Mouse (Mus musculus) hindbrain, embryonic 16.5 days (tissue): ENCODE results near the gene R3hdm2. TPM values are rescaled to one million over a fixed set of nuclear protein-coding genes. Genes with fewer than 3 reads are reported as not detected.

ENCODE experiments used
- ATAC-seq: fragments of 200-750 bp; cut with Nextera tagmentation; 2 replicates; pipeline ENCODE4 v1.8.0; 2017; ENCODE audit warnings: moderate TSS enrichment, moderate library complexity
- H3K27ac ChIP-seq: fragments of 300-500 bp; sonication (generic); 2 replicates; pipeline ENCODE4 v1.5.1; 2014; ENCODE audit warnings: low read depth, mild to moderate bottlenecking, control low read depth, low read length, moderate library complexity
- H3K27me3 ChIP-seq: fragments of 300-500 bp; sonication (generic); replicated peaks from 2 replicates; pipeline ENCODE4 v1.6.1; 2014; ENCODE audit warnings: low read length; ENCODE audit not compliant: control insufficient read depth, insufficient read depth
- H3K36me3 ChIP-seq: fragments of 300-500 bp; sonication (generic); 2 replicates; pipeline ENCODE4 v1.6.1; 2014; ENCODE audit warnings: mild to moderate bottlenecking, low read length, moderate library complexity, mixed read lengths; ENCODE audit not compliant: control insufficient read depth, insufficient read depth
- H3K4me1 ChIP-seq: fragments of 300-500 bp; sonication (generic); 2 replicates; pipeline ENCODE4 v1.6.1; 2014; ENCODE audit warnings: low read depth, low read length; ENCODE audit not compliant: control insufficient read depth, insufficient read depth
- H3K4me2 ChIP-seq: fragments of 300-500 bp; sonication (generic); 2 replicates; pipeline ENCODE4 v1.6.1; 2014; ENCODE audit warnings: mild to moderate bottlenecking, low read length, control low read depth, moderate library complexity
- H3K4me3 ChIP-seq: fragments of 300-500 bp; sonication (generic); 2 replicates; pipeline ENCODE4 v1.5.1; 2014; ENCODE audit warnings: mild to moderate bottlenecking, low read length, control low read depth, moderate library complexity
- H3K9ac ChIP-seq: fragments of 300-500 bp; sonication (generic); 2 replicates; pipeline ENCODE4 v1.6.1; 2014; ENCODE audit warnings: low read depth, mild to moderate bottlenecking, control low read depth, low read length, moderate library complexity
- H3K9me3 ChIP-seq: fragments of 300-500 bp; sonication (generic); 2 replicates; pipeline ENCODE4 v1.6.1; 2014; ENCODE audit warnings: mild to moderate bottlenecking, low read length, moderate library complexity; ENCODE audit not compliant: control insufficient read depth
- WGBS: fragments of 180-500 bp; shearing (Covaris S2); extraction: QIAGEN DNeasy Blood & Tissue Kit; methylation state at CpG from one replicate; pipeline ENCODE4 v1.1.7; 2014; 5-methylcytosine and 5-hydroxymethylcytosine counted together
- polyA plus RNA-seq: library from polyadenylated mRNA; unstranded; fragments of >200 nt; fragmentation: Nextera tagmentation; extraction: Ambion mirVana; gene quantifications from 2 replicates; pipeline ENCODE4 v1.2.1, GENCODE M21; 2015

The R3hdm2 gene
- polyA plus RNA-seq, 1 experiment from 2014 or later: 34.0 TPM

DNA sequence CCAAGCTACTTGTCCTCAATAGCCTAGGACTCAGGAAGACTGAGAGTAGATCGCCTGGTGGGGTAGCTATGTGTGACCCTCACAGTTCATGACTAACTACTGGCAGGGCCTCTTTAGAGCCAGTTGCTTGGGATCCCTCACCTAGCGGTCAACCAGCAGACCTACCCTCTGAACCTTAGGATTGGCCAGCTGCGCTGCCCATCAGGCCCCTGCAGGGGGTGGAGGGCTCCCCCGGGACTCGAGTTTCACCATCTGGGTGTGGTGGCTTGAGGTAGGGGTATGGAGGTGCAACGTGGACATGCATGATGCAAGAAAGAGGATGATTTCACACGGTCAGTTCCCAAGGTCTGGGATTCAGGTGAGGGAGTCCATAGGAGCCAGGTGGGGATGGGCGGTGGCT lies 28.4 kb upstream of the R3hdm2 start:
- Histone ChIP-seq H3K9ac (no peak overlapping the region), H3K4me1 (no peaks in the 10 kb centered on the region), H3K27me3 (0 out of 2 replicates have a peak, but pooled peaks cover 2% of the 10 kb centered on the region), H3K36me3 (no peaks in the 10 kb centered on the region), H3K4me3 (no peak overlapping the region), H3K4me2 (no peak overlapping the region), H3K9me3 (no peaks in the 10 kb centered on the region), H3K27ac (no peak overlapping the region)
- no peak for ATAC-seq
- 83% methylated on average over 8 of the region's 8 CpGs for WGBS

DNA sequence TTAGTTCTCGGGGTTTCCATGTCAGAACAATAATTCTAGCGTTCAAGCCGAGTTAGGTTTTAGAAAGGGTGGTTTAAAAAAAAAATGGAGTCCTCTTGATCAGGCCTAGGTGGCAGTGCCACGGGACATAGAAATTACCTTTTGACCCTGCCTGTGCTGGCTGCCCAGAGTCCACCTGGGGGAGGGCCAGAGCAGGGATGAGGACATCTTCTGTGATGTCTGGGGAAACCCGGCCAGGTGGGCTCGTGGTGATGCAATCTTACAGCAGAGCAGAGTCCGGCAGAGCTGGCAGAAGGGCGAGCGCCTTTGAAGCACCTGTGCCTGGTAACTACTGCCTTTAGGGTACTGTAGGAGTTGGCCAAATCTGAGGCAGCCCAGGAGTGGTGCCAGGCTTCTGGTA lies 27.9 kb upstream of the R3hdm2 start:
- Histone ChIP-seq H3K4me2 (no peak overlapping the region), H3K4me1 (no peaks in the 10 kb centered on the region), H3K9ac (no peak overlapping the region), H3K27me3 (0 out of 2 replicates have a peak, but pooled peaks cover 2% of the 10 kb centered on the region), H3K9me3 (no peaks in the 10 kb centered on the region), H3K4me3 (no peak overlapping the region), H3K27ac (no peak overlapping the region), H3K36me3 (no peaks in the 10 kb centered on the region)
- no peak for ATAC-seq
- WGBS: 90% methylated on average over 9 of the region's 9 CpGs

DNA sequence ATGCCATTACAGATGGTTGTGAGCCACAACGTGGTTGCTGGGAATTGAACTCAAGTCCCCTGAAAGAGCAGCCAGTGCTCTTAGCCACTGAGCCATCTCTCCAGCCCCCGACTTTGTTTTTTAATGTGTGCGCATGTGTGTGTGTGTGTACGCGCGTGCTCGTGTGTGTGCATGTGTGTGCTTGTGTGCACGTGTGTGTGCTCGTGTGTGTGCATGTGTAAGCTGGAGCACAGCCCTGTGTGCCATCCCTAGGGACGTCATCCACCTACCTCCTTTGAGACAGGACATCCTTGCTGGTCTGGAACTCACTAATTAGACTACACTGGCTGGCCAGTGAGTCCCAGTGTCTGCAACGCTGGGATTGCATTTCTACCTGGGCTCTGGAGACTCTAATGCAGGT lies 27.4 kb upstream of the R3hdm2 start:
- no peaks in the 10 kb centered on the region for H3K4me1 ChIP-seq
- H3K9ac ChIP-seq: no peak overlapping the region
- 0 out of 2 replicates have a peak, but pooled peaks cover 2% of the 10 kb centered on the region for H3K27me3 ChIP-seq
- H3K4me3 ChIP-seq: no peak overlapping the region
- WGBS: 92% methylated on average over 11 of the region's 11 CpGs
- no peak overlapping the region for H3K27ac ChIP-seq
- no peaks in the 10 kb centered on the region for H3K9me3 ChIP-seq
- no peak overlapping the region for H3K4me2 ChIP-seq
- no peaks in the 10 kb centered on the region for H3K36me3 ChIP-seq
- no peak for ATAC-seq

DNA sequence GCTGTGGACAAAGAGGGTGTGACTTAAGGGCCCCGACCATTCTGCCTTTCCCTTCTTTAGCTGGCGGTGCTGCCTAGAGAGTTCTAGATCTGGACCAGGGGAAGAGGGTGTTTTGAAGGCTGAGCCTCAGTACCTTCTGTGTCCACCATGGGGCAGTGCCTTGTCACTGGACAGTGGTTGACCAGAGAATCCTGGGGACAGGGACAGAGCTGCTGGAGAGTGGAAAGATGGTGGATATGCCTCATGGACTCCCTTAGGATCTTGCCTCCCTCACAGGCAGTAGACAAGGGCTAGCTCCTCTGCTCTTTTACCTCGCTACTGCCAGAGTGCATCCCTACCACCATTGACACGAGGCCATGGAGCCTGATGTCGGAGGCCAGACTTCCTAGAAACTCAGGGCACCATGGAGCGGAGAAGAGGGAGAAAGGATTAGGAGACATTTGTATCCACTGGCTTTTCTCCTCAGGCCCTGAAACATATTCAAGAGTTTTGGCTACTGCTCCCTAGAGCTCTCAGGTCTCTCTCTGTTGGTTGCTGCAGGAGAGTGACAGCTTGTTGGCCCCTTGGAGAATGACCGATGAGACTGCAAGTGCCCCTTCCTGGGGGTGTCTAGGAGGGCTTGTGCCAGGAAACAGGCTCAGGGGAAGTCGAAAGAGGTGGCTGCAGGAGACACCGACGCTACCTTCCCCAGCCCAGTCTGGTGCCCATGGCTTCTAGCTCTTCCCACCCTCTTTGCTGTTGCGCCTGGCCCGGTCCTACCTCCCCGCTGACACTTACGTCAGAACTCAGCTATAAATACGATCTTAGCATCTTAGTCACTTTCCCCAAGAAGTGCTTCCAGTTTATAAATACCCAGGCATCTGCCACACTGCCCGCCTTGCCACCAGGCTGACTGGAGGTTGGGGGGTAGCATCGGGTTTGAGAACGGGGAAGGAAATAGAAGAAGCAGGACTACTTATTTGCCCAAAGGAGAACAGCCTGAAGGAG lies 25.9 kb upstream of the R3hdm2 start, which contains the start of gene Inhbe:
Gene Inhbe, minus strand, starts transcription at position 503 of the 987 bp plus-strand sequence.
- Histone ChIP-seq H3K36me3 (no peaks in the 10 kb centered on the region), H3K4me3 (no peak within 1 kb of the TSS), H3K9me3 (no peaks in the 10 kb centered on the region), H3K9ac (no peak within 1 kb of the TSS), H3K27ac (no peak within 1 kb of the TSS), H3K4me1 (no peaks in the 10 kb centered on the region), H3K27me3 (0 out of 2 replicates have a peak, but pooled peaks cover 2% of the 10 kb centered on the region), H3K4me2 (no peak within 1 kb of the TSS)
- no peak for ATAC-seq
- WGBS: 87% methylated on average over 18 of the region's 18 CpGs

DNA sequence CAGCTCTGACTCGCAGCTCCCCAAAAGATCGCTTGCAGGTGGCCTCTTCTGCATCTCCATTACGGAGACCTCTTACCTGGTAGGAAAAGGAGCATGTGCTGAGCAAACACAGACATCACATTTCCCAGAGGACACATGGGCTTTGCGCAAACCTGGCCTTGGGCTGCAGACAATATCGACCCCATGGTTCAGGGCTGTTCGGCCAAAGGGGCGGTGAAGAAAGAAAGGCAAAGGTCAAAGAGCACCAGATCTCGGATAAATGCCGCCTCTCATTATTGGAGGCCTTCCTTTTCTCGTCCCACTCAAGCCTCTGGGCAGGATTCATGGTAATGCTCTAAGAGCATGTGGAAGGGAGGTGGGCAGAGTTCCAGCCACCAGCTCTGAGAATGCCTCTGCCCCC lies 24.8 kb upstream of the R3hdm2 start:
- H3K9ac ChIP-seq: no peak overlapping the region
- WGBS: 54% methylated on average over 10 of the region's 10 CpGs
- no peak overlapping the region for H3K4me3 ChIP-seq
- no peaks in the 10 kb centered on the region for H3K9me3 ChIP-seq
- no peak for ATAC-seq
- 0 out of 2 replicates have a peak, but pooled peaks cover 2% of the 10 kb centered on the region for H3K27me3 ChIP-seq
- H3K27ac ChIP-seq: no peak overlapping the region
- no peaks in the 10 kb centered on the region for H3K36me3 ChIP-seq
- no peaks in the 10 kb centered on the region for H3K4me1 ChIP-seq
- no peak overlapping the region for H3K4me2 ChIP-seq

DNA sequence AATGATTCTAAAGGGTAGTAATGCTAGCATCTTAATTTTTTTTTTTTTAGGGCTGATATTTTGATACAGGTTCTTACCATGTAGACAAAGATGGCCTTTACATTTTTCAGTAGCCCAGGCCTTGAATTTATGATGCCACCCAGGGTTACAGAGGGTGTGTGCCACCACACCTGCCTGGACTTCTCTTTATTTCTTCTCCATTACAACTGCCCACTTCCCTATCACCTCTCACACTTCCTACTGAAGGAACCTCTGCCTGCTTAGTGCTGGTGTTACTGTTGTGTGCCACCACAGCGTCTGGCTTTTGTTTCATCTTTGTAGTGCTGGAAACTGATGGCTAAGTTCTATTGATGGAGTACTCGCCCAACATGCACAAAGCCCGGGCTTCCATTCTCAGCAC lies 19.4 kb upstream of the R3hdm2 start:
- no peak for ATAC-seq
- H3K4me3 ChIP-seq: no peak overlapping the region
- peaks cover 2% of the 10 kb centered on the region; the same call in 1 of the 2 replicates for H3K9me3 ChIP-seq
- 90% methylated on average over 3 of the region's 3 CpGs for whole genome bisulfite sequencing
- H3K36me3 ChIP-seq: no peaks in the 10 kb centered on the region
- H3K9ac ChIP-seq: no peak overlapping the region
- H3K27ac ChIP-seq: no peak overlapping the region
- H3K27me3 ChIP-seq: no peaks in the 10 kb centered on the region
- H3K4me2 ChIP-seq: no peak overlapping the region
- no peaks in the 10 kb centered on the region for H3K4me1 ChIP-seq

DNA sequence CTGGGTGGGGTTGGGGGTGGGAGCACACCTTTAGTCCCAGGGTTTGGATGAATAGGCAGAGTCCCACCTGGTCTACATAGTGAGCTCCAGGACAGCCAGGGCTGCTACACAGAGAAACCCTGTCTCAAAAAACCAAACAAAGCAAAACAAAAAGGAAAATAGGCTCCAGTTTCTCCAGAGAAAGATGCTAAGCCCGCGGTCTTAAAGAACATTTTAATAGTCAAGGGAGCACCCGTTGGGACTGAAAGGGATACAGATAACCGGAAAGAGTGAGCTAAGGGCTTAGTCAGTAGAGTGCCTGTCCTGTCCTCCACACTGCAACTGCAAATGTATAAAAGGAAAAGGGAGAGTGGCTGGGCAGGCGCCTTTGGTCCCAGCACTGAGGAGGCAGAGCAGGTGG lies 13.0 kb upstream of the R3hdm2 start:
- no peaks in the 10 kb centered on the region for H3K36me3 ChIP-seq
- H3K4me3 ChIP-seq: no peak overlapping the region
- no peak overlapping the region for H3K27ac ChIP-seq
- H3K9ac ChIP-seq: no peak overlapping the region
- H3K27me3 ChIP-seq: no peaks in the 10 kb centered on the region
- H3K4me1 ChIP-seq: no peaks in the 10 kb centered on the region
- 71% methylated on average over 5 of the region's 5 CpGs for WGBS
- H3K9me3 ChIP-seq: peaks cover 1% of the 10 kb centered on the region; the same call in 1 of the 2 replicates
- no peak for ATAC-seq
- H3K4me2 ChIP-seq: no peak overlapping the region

DNA sequence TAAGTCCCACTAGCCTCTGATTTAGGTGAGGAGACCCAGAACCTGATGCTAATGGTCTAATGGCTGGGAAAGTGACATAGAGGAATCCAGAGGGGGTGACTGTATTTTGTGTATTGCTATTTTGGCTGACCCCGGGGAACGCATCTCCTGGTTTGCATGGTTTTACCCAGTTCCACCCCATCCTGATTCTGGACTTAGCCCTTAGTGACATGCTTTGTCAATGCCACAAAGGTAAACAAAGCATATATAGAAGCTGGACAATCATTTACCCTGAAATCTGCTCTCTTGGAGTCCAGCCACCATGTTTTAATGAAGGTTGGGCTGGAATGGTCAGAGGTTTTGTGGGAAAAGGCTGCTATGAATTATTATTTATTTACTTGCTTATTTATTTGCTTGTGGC lies 11.9 kb upstream of the R3hdm2 start:
- no peak for ATAC-seq
- no peaks in the 10 kb centered on the region for H3K27me3 ChIP-seq
- no peak overlapping the region for H3K27ac ChIP-seq
- H3K4me3 ChIP-seq: no peak overlapping the region
- WGBS: 70% methylated on average over 2 of the region's 2 CpGs
- no peaks in the 10 kb centered on the region for H3K36me3 ChIP-seq
- no peaks in the 10 kb centered on the region for H3K9me3 ChIP-seq
- H3K4me2 ChIP-seq: no peak overlapping the region
- H3K9ac ChIP-seq: no peak overlapping the region
- no peaks in the 10 kb centered on the region for H3K4me1 ChIP-seq
